Mouse (Mus musculus) lung, adult 2 months (tissue): Measurements from ENCODE around the gene Mad1l1. TPM values are rescaled to one million over a fixed set of nuclear protein-coding genes. Genes with fewer than 3 reads are reported as not detected.

Source experiments
- DNase-seq: peaks from one replicate; pipeline ENCODE4 v3.0.0; 2022
- H3K4me1 ChIP-seq: fragments of 200-500 bp; 2 replicates; pipeline ENCODE4 v1.6.1; 2011; ENCODE audit warnings: low read length; ENCODE audit not compliant: control insufficient read depth, insufficient read depth
- H3K4me3 ChIP-seq: fragments of 200-500 bp; replicated peaks from 2 replicates; pipeline ENCODE3; 2011; ENCODE audit warnings: low read depth, mild to moderate bottlenecking, control low read depth, low read length; ENCODE audit errors: extremely low read depth
- CTCF ChIP-seq: fragments of 200-500 bp; IDR thresholded peaks from 2 replicates; pipeline ENCODE4 v1.5.1; 2011; ENCODE audit warnings: mild to moderate bottlenecking, low read length, control low read depth; ENCODE audit not compliant: insufficient read depth
- POLR2A ChIP-seq: fragments of 200-500 bp; IDR thresholded peaks from 2 replicates; pipeline ENCODE4 v1.6.1; 2011; ENCODE audit warnings: low read depth, mild to moderate bottlenecking, control low read depth, low read length, borderline replicate concordance; ENCODE audit errors: extremely low read depth
- WGBS: fragments of 180-500 bp; shearing (Covaris S2); methylation state at CpG from one replicate; pipeline ENCODE4 v1.1.7; 2018; 5-methylcytosine and 5-hydroxymethylcytosine counted together
- polyA plus RNA-seq: library from polyadenylated mRNA; depleted of rRNA; stranded (reverse); fragments of >200 nt; gene quantifications from 2 replicates; pipeline ENCODE4 v1.2.3, GENCODE M21; 2012; rRNA removed

Mad1l1 gene
- polyA plus RNA-seq, 1 experiment = 21.6 TPM

DNA sequence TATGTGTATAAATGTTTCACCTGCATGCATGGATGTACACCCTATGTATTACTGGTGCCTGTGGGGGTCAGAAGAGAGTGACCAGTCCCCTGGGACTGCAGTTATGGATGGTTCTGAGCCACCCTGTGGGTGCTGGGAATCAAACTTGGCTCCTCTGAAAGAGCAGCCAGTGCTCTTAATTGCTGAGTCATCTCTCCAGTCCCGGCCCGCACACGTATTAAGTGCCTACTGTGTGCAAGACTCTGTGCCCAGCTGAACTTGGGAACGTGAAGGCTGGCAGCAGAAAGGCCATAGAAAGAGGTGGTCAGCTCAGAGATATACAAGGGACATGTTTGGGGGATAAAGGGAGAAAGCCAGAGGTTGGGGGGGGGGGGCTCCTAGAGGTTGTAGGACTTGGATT, 344.8 kb downstream of the Mad1l1 start:
- no peak for DNase-seq
- Histone ChIP-seq H3K4me3 (no peak overlapping the region), H3K4me1 (no peaks in the 10 kb centered on the region)
- 63% methylated on average over 4 of the region's 4 CpGs for WGBS
- TF ChIP-seq CTCF (no peak), POLR2A (no peak)

DNA sequence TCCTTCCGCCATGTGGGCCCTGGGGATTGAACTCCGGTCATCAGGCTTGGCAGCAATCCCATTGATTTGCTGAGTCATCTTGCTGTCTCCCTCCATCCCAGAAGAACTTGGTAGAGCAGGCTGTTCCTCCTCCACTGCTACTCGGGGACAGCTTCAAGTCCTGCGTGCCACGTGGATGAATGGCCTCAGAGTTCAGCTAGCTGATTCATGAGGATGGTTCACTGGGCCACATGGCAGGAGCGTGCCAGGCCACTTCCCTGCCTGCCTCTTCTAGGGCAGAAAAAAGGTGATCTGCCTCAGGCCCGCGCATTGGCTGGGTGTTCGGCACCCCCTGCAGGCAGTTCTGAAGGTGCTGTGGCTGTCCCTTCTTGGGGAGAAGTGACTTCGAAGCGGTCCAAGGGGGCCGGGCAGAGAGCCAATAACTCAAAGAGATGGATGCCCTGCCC, 351.1 kb downstream of the Mad1l1 start:
- 26% methylated on average over 12 of the region's 12 CpGs for whole genome bisulfite sequencing
- 0 out of 2 replicates have a peak, but pooled peaks have one; percentile 18 for TF ChIP-seq CTCF
- TF ChIP-seq POLR2A = no peak
- peak; percentile 13 for DNase-seq
- Histone ChIP-seq H3K4me1 (no peaks in the 10 kb centered on the region), H3K4me3 (no peak overlapping the region)

DNA sequence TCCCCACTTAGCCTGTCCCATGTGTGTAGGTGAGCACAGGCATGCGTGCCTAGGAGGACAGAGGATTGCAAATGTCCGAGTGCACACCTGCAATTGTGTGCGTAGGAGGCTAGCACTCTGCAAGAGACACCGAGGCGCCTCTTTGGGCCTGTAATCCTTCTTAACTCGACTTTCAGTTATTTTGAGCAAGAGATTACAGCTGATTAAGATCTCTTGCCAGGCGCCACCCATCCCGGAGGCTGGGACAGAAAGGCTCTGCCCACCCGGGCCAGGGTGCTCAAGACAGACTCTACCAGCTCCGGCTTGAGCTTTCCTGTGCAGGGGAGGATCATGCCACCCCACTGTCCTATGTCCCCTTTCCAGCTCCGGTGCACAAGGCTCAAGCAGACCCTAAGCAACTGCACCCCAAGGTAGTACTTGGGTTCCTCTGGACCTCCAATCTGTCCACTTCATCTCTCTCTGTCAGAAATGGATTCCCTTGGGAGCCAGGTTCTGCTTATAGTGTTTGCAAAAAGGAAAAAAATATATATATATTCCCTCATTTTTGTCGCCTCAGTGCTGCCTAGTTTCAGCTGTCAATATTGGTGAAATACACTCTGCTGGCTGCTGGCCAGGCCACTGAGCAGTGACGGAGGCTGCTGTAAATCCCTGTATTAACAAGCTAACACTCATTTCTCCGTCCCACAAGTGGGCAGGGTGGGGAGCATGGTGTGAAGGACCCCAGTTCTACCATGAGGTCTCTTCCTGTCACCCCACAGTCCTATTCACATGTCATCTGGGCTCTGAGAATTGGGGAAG, 352.0 kb downstream of the Mad1l1 start:
- H3K4me1 ChIP-seq = no peaks in the 10 kb centered on the region
- 76% methylated on average over 14 of the region's 14 CpGs for WGBS

DNA sequence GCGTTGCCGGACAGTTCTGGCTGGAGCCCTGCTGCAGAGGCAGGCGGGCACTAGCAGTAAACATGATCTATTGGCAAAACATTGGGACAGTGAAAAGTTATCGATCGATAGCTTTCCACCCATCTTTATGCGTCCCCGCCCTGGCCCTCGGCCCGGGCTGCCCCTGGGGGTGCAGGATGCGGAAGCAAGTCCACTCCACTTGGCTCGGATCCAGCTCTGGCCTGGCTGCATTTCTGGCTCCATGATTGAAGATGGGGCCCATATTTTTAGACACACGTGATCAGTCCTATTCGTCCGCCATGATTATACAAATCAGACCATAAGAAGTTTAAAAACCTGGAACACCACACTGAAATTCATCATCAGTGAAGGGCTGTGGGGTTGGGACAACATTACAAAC, 355.8 kb downstream of the Mad1l1 start:
- no peak for TF ChIP-seq CTCF
- TF ChIP-seq POLR2A = no peak
- H3K4me3 ChIP-seq = no peak overlapping the region
- no peaks in the 10 kb centered on the region for H3K4me1 ChIP-seq
- 60% methylated on average over 14 of the region's 14 CpGs for WGBS
- no peak for DNase-seq

More for the DNA sequence above, 352.0 kb downstream of the Mad1l1 start:
- H3K4me3 ChIP-seq = no peak overlapping the region
- DNase-seq = no peak
- TF ChIP-seq CTCF = no peak
- no peak for TF ChIP-seq POLR2A

- WGBS = 59% methylated on average over 5 of the region's 5 CpGs
- Histone ChIP-seq H3K4me1 (no peaks in the 10 kb centered on the region), H3K4me3 (no peak overlapping the region)
- no peak for TF ChIP-seq POLR2A
- TF ChIP-seq CTCF = no peak
- DNase-seq = no peak
Measured at GRCm38 (mm10) chr5:139964391-139964790, 357.0 kb downstream of the Mad1l1 start.

GRCm38 (mm10) chr5:139959741-139960140, 361.6 kb downstream of the Mad1l1 start:
- DNase-seq = no peak
- Histone ChIP-seq H3K4me3 (no peak overlapping the region), H3K4me1 (peaks cover 8% of the 10 kb centered on the region)
- no peak for TF ChIP-seq POLR2A
- no peak for TF ChIP-seq CTCF
- 86% methylated on average over 4 of the region's 4 CpGs for WGBS

Other genes with a start within 250 kb of the Mad1l1 start
- 6.2 and 7.9 TPM in 2 replicates for gene Nudt1, start 104 bp upstream of the Mad1l1 start, polyA plus RNA-seq
- 5.4 and 7.4 TPM in 2 replicates for gene Mrm2, start 10.3 kb upstream of the Mad1l1 start, polyA plus RNA-seq
- 18.7 and 20.0 TPM in 2 replicates for gene Snx8, start 67.7 kb upstream of the Mad1l1 start, polyA plus RNA-seq
- gene Eif3b, start 97.8 kb upstream of the Mad1l1 start, polyA plus RNA-seq = 83.0 and 86.2 TPM in 2 replicates
- gene Gm4869, start 124.1 kb upstream of the Mad1l1 start, polyA plus RNA-seq = 0.05 TPM in 1 of 2 replicates, not detected in the other
- 49.6 and 60.5 TPM in 2 replicates for gene Chst12, start 184.0 kb upstream of the Mad1l1 start, polyA plus RNA-seq
- not detected in 2 replicates for gene Grifin, start 243.5 kb upstream of the Mad1l1 start, polyA plus RNA-seq